Mouse (Mus musculus): ENCODE results near the gene Psmd11. TPM values are rescaled to one million over a fixed set of nuclear protein-coding genes. Genes with fewer than 3 reads are reported as not detected.
"Not testable (repeated sequence)": the region's sequence is repeated elsewhere in the genome, so short reads cannot be mapped to it uniquely, and the experiment has no call there.

Gene Psmd11
- polyA plus RNA-seq (2014; fragmentation: Nextera tagmentation; extraction: Ambion mirVana) = 174 and 182 TPM in 2 replicates

DNA sequence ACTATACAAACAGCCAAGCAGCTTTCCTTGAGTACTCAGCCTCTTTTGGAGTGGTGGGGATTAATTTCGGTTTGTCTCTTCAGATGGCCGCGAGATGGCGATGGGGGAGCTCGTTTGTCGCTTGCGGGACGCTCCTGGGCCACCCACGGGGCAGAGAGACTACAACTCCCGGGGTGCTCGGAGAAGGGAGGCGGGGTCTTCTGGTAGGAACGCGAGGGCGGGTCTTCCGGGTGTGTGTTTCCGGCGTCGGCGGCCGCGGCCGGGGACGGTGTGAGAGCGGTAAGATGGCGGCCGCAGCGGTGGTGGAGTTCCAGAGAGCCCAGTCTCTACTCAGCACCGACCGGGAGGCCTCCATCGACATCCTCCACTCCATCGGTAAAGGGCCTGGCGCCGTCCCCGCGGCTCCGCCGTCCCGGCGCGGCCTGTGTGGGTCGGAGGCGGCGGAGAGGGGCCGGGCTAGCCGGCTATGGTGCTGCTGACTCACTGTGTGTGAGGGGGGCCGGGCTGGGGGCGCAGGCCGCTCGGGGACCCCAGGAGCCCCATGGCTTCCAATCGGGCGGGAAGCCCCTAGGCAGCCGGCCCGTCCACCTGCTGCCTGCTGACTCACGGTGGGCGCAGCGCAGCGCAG, at the start of gene Psmd11:
Gene Psmd11 (plus strand): TSS at position 235 of the 628 bp plus-strand sequence.
- H3K27me3 ChIP-seq (ENCODE audit: control insufficient read depth, insufficient read depth, low read length) = no peaks in the 10 kb centered on the region
- H3K9me3 ChIP-seq (ENCODE audit: control insufficient read depth, low read length) = no peaks in the 10 kb centered on the region
- H3K36me3 ChIP-seq (ENCODE audit: control insufficient read depth, insufficient read depth, low read length) = peaks cover 17% of the 10 kb centered on the region
- H3K9ac ChIP-seq (ENCODE audit: low read length) = peak within 1 kb of the TSS; percentile 97
- under 1% methylated on average over 56 of the region's 58 CpGs for WGBS
- H3K4me2 ChIP-seq (ENCODE audit: low read length) = peak within 1 kb of the TSS; percentile 84
- H3K4me3 ChIP-seq (ENCODE audit: control insufficient read depth in 1 of 2, insufficient read depth in 1 of 2, low read depth in 1 of 2, low read length in 2 of 2) = peak within 1 kb of the TSS; percentile 97 to 100
- H3K27ac ChIP-seq (replicated peaks in 1 of 2; ENCODE audit: control insufficient read depth in 1 of 2, insufficient read depth in 1 of 2, low read depth in 2 of 2, low read length in 2 of 2) = peak within 1 kb of the TSS; percentile 84 to 90
- peak; percentile 99 for ATAC-seq (ENCODE audit: insufficient number of reproducible peaks, insufficient read depth, low FRiP score, low read depth)
- peaks cover 3 to 8% of the 10 kb centered on the region in 2 experiments; a peak in 3 of 4 replicates for H3K4me1 ChIP-seq (ENCODE audit: control insufficient read depth in 2 of 2, insufficient read depth in 2 of 2, low read length in 2 of 2)

DNA sequence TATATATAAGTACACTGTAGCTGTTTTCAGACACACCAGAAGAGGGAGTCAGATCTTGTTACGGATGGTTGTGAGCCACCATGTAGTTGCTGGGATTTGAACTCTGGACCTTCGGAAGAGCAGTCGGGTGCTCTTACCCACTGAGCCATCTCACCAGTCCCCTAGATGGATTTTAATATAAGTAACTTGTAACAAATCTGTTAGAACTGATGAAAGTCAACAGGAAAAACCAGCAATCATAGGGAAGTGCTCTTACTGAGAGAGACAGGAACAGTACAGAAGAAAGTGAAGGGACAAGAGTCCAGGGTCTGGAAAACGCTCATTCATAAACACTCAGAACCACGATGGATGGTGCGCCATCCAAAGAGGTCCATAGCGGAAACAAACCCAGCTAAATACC, 49.2 kb upstream of the Psmd11 start:
- not testable (repeated sequence) for H3K27me3 ChIP-seq (ENCODE audit: control insufficient read depth, insufficient read depth, low read length); H3K27ac ChIP-seq (replicated peaks in 1 of 2; ENCODE audit: control insufficient read depth in 1 of 2, insufficient read depth in 1 of 2, low read depth in 2 of 2, low read length in 2 of 2); H3K9ac ChIP-seq (ENCODE audit: low read length); H3K4me3 ChIP-seq (ENCODE audit: control insufficient read depth in 1 of 2, insufficient read depth in 1 of 2, low read depth in 1 of 2, low read length in 2 of 2); ATAC-seq (ENCODE audit: insufficient number of reproducible peaks, insufficient read depth, low FRiP score, low read depth); H3K4me2 ChIP-seq (ENCODE audit: low read length); H3K36me3 ChIP-seq (ENCODE audit: control insufficient read depth, insufficient read depth, low read length); H3K9me3 ChIP-seq (ENCODE audit: control insufficient read depth, low read length)
- H3K4me1 ChIP-seq (ENCODE audit: control insufficient read depth in 2 of 2, insufficient read depth in 2 of 2, low read length in 2 of 2) = peaks cover 0 to 14% of the 10 kb centered on the region in 2 experiments; a peak in 2 of 4 replicates
- 94% methylated on average over 7 of the region's 7 CpGs for WGBS

DNA sequence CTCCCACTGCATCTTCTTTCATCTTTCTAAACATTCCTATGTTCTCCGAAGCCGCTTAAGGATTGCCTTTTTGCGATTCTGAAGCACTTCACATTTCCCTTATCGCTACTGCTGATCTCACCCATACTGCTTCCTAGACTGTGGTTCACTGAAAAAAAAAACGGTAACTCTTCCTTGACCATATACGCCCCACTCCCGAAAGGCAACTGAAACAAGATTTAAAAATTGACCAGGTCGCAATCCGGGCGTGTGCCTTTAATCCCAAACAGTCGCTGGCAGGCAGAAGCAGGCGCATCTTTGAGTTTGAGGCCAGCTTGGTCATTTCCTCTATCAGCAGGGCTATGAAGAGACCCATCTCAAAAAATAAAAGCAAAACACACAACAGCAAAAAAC, 45.8 kb upstream of the Psmd11 start:
- Histone ChIP-seq H3K9ac (ENCODE audit: low read length) (peak overlapping the region; percentile 100), H3K36me3 (ENCODE audit: control insufficient read depth, insufficient read depth, low read length) (peaks cover 22% of the 10 kb centered on the region), H3K27ac (replicated peaks in 1 of 2; ENCODE audit: control insufficient read depth in 1 of 2, insufficient read depth in 1 of 2, low read depth in 2 of 2, low read length in 2 of 2) (peak overlapping the region; percentile 85 to 95), H3K4me1 (ENCODE audit: control insufficient read depth in 2 of 2, insufficient read depth in 2 of 2, low read length in 2 of 2) (peaks cover 0 to 30% of the 10 kb centered on the region in 2 experiments; a peak in 3 of 4 replicates), H3K4me3 (ENCODE audit: control insufficient read depth in 1 of 2, insufficient read depth in 1 of 2, low read depth in 1 of 2, low read length in 2 of 2) (peak overlapping the region; percentile 91 to 97), H3K4me2 (ENCODE audit: low read length) (peak overlapping the region; percentile 80), H3K27me3 (ENCODE audit: control insufficient read depth, insufficient read depth, low read length) (no peaks in the 10 kb centered on the region), H3K9me3 (ENCODE audit: control insufficient read depth, low read length) (no peaks in the 10 kb centered on the region)
- ATAC-seq (ENCODE audit: insufficient number of reproducible peaks, insufficient read depth, low FRiP score, low read depth) = no peak
- WGBS = 4% methylated on average over 12 of the region's 12 CpGs

DNA sequence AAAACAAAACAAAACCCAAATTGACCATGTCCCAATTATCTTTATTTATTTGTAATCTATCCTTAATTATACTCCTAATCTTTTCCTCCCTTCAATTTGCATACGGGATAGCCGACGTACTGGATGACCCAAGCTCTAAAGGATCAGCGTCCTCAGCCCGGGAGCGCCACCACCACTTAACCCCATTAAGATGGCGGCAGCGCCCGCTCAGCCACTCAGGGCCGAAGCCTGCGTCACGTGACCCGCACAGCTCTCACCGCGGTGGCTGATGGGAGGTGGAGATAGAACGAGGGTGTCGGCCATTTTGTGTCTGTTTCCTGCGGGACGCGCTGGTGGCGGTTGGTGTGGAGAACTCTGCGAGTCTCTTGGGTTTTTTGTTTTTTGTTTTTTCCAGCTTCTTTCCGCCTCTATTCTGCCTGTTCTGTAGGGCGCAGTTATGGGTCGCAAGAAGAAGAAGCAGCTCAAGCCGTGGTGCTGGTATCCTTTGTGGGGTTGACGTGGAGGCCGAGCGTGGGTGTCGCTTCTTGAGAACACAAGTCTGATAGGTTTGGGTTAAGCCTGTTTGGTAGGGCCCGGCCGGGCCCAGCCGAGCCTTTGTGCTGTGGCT, 45.3 kb upstream of the Psmd11 start, which contains the start of gene Zfp207:
Gene Zfp207 (plus strand): TSS at position 261 of the 607 bp plus-strand sequence.
- H3K9ac ChIP-seq (ENCODE audit: low read length) = peak within 1 kb of the TSS; percentile 100
- WGBS = under 1% methylated on average over 33 of the region's 33 CpGs
- H3K4me1 ChIP-seq (ENCODE audit: control insufficient read depth in 2 of 2, insufficient read depth in 2 of 2, low read length in 2 of 2) = peaks cover 0 to 30% of the 10 kb centered on the region in 2 experiments; a peak in 3 of 4 replicates
- H3K27ac ChIP-seq (replicated peaks in 1 of 2; ENCODE audit: control insufficient read depth in 1 of 2, insufficient read depth in 1 of 2, low read depth in 2 of 2, low read length in 2 of 2) = peak within 1 kb of the TSS; percentile 93 to 95
- H3K9me3 ChIP-seq (ENCODE audit: control insufficient read depth, low read length) = no peaks in the 10 kb centered on the region
- peaks cover 27% of the 10 kb centered on the region for H3K36me3 ChIP-seq (ENCODE audit: control insufficient read depth, insufficient read depth, low read length)
- peak within 1 kb of the TSS; percentile 85 for H3K4me2 ChIP-seq (ENCODE audit: low read length)
- H3K27me3 ChIP-seq (ENCODE audit: control insufficient read depth, insufficient read depth, low read length) = no peaks in the 10 kb centered on the region
- ATAC-seq (ENCODE audit: insufficient number of reproducible peaks, insufficient read depth, low FRiP score, low read depth) = peak; percentile 94
- H3K4me3 ChIP-seq (ENCODE audit: control insufficient read depth in 1 of 2, insufficient read depth in 1 of 2, low read depth in 1 of 2, low read length in 2 of 2) = peak within 1 kb of the TSS; percentile 91 to 97

DNA sequence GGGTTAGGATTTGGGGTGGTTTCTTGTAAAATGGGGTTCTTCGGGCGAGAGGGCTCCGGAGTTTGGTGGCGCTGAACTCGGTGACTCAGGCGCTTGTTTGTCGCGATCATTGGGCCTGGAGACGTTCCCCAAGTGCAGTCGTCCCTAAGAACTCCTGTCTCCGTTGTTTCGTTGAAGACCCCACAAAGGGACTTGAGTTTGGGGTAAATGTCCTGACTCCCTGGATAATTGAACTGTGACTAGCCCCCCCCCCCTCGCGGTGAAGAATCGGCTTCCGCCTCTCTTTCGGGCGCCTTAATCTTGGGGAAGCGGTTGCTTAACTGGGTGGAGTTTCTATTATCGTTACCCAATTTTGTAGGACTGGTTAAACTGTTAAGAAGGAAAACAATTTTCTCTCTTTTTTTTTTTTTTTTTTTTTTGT, 44.8 kb upstream of the Psmd11 start:
- H3K9ac ChIP-seq (ENCODE audit: low read length) = peak overlapping the region; percentile 100
- peak overlapping the region; percentile 93 to 95 for H3K27ac ChIP-seq (replicated peaks in 1 of 2; ENCODE audit: control insufficient read depth in 1 of 2, insufficient read depth in 1 of 2, low read depth in 2 of 2, low read length in 2 of 2)
- no peak for ATAC-seq (ENCODE audit: insufficient number of reproducible peaks, insufficient read depth, low FRiP score, low read depth)
- peaks cover 33% of the 10 kb centered on the region for H3K36me3 ChIP-seq (ENCODE audit: control insufficient read depth, insufficient read depth, low read length)
- WGBS = under 1% methylated on average over 20 of the region's 20 CpGs
- H3K4me3 ChIP-seq (ENCODE audit: control insufficient read depth in 1 of 2, insufficient read depth in 1 of 2, low read depth in 1 of 2, low read length in 2 of 2) = peak overlapping the region; percentile 91 to 97
- peaks cover 0 to 30% of the 10 kb centered on the region in 2 experiments; a peak in 3 of 4 replicates for H3K4me1 ChIP-seq (ENCODE audit: control insufficient read depth in 2 of 2, insufficient read depth in 2 of 2, low read length in 2 of 2)
- H3K4me2 ChIP-seq (ENCODE audit: low read length) = peak overlapping the region; percentile 85
- H3K27me3 ChIP-seq (ENCODE audit: control insufficient read depth, insufficient read depth, low read length) = no peaks in the 10 kb centered on the region
- H3K9me3 ChIP-seq (ENCODE audit: control insufficient read depth, low read length) = no peaks in the 10 kb centered on the region

DNA sequence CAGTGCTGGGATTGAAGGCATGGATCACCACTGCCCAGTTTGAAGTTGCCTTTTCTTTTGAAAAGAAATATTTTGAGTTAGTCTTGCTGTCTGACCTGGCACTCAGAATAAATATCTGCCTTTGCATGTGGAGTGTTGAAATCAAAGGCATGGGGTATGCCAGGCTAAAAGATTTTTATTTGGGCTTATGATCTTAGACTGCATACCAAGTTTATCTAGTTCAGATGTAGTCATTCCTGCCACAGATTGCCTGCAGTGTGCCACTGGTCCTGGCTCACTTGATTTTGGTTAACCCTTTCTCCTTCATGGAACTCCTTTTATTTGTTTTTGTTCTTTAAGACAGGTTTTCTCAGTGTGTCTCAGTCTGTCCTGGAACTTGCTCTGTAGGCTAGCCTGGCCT, 44.0 kb upstream of the Psmd11 start:
- peak overlapping the region; percentile 61 to 97 for H3K4me3 ChIP-seq (ENCODE audit: control insufficient read depth in 1 of 2, insufficient read depth in 1 of 2, low read depth in 1 of 2, low read length in 2 of 2)
- H3K4me1 ChIP-seq (ENCODE audit: control insufficient read depth in 2 of 2, insufficient read depth in 2 of 2, low read length in 2 of 2) = peaks cover 0 to 30% of the 10 kb centered on the region in 2 experiments; a peak in 3 of 4 replicates
- H3K36me3 ChIP-seq (ENCODE audit: control insufficient read depth, insufficient read depth, low read length) = peaks cover 41% of the 10 kb centered on the region
- H3K9me3 ChIP-seq (ENCODE audit: control insufficient read depth, low read length) = no peaks in the 10 kb centered on the region
- H3K9ac ChIP-seq (ENCODE audit: low read length) = peak overlapping the region; percentile 100
- H3K27me3 ChIP-seq (ENCODE audit: control insufficient read depth, insufficient read depth, low read length) = no peaks in the 10 kb centered on the region
- H3K27ac ChIP-seq (replicated peaks in 1 of 2; ENCODE audit: control insufficient read depth in 1 of 2, insufficient read depth in 1 of 2, low read depth in 2 of 2, low read length in 2 of 2) = no peak overlapping the region; a peak in 1 of 4 replicates
- peak overlapping the region; percentile 85 for H3K4me2 ChIP-seq (ENCODE audit: low read length)
- ATAC-seq (ENCODE audit: insufficient number of reproducible peaks, insufficient read depth, low FRiP score, low read depth) = no peak

DNA sequence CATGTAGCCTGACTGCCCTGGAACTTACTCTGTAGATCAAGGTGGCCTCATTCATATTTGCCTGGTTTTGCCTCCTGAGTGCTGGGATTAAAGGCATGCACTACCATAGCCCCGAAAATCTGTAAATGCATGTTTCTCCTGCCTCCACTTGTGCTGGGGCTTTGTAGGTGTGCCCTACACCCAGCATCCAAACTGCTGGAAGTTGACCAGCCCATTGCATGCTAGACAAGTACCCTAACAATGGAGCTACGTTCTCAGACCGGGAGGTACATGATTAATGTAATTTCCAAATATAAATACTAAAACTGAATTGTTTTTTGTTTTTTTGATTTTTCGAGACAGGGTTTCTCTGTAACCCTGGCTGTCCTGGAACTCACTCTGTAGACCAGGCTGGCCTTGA, 43.4 kb upstream of the Psmd11 start:
- H3K4me3 ChIP-seq (ENCODE audit: control insufficient read depth in 1 of 2, insufficient read depth in 1 of 2, low read depth in 1 of 2, low read length in 2 of 2) = peak overlapping the region; percentile 61 to 97
- H3K4me1 ChIP-seq (ENCODE audit: control insufficient read depth in 2 of 2, insufficient read depth in 2 of 2, low read length in 2 of 2) = peaks cover 0 to 30% of the 10 kb centered on the region in 2 experiments; a peak in 3 of 4 replicates
- H3K36me3 ChIP-seq (ENCODE audit: control insufficient read depth, insufficient read depth, low read length) = peaks cover 47% of the 10 kb centered on the region
- WGBS = 52% methylated on average over 4 of the region's 4 CpGs
- no peaks in the 10 kb centered on the region for H3K9me3 ChIP-seq (ENCODE audit: control insufficient read depth, low read length)
- H3K9ac ChIP-seq (ENCODE audit: low read length) = peak overlapping the region; percentile 100
- H3K27ac ChIP-seq (replicated peaks in 1 of 2; ENCODE audit: control insufficient read depth in 1 of 2, insufficient read depth in 1 of 2, low read depth in 2 of 2, low read length in 2 of 2) = no peak overlapping the region
- no peaks in the 10 kb centered on the region for H3K27me3 ChIP-seq (ENCODE audit: control insufficient read depth, insufficient read depth, low read length)
- ATAC-seq (ENCODE audit: insufficient number of reproducible peaks, insufficient read depth, low FRiP score, low read depth) = no peak
- H3K4me2 ChIP-seq (ENCODE audit: low read length) = peak overlapping the region; percentile 85

Data from heart, embryonic 14.5 days (tissue).